Mouse (Mus musculus): ENCODE measurements around the gene Heatr5a. TPM values are rescaled to one million over a fixed set of nuclear protein-coding genes. Genes with fewer than 3 reads are reported as not detected.

Gene Heatr5a
- polyA plus RNA-seq, 1 experiment from 2014 or later: 7.1 TPM

- H3K9me3 ChIP-seq (replicated peaks; ENCODE audit: control insufficient read depth, low read length, poor library complexity, severe bottlenecking): no peaks in the 10 kb centered on the region
- no peaks in the 10 kb centered on the region for H3K36me3 ChIP-seq (ENCODE audit: control insufficient read depth, insufficient read depth, low read length)
- H3K27me3 ChIP-seq (ENCODE audit: control insufficient read depth, insufficient read depth, low read depth, low read length): no peaks in the 10 kb centered on the region
- H3K9ac ChIP-seq (ENCODE audit: low read depth, low read length): no peak overlapping the region
- no peak overlapping the region for H3K4me3 ChIP-seq (ENCODE audit: low read depth, low read length)
- ATAC-seq: no peak
- WGBS: 92% methylated on average over 4 of the region's 4 CpGs
- no peak overlapping the region for H3K27ac ChIP-seq (ENCODE audit: low read length)
- no peak overlapping the region for H3K4me2 ChIP-seq (ENCODE audit: low read length)
- peaks cover under 1% of the 10 kb centered on the region; the same call in 1 of the 2 replicates for H3K4me1 ChIP-seq (ENCODE audit: control insufficient read depth, insufficient read depth, low read length)
Observed at GRCm38 (mm10) chr12:51850339-51850738, 120.8 kb downstream of the Heatr5a start.

DNA sequence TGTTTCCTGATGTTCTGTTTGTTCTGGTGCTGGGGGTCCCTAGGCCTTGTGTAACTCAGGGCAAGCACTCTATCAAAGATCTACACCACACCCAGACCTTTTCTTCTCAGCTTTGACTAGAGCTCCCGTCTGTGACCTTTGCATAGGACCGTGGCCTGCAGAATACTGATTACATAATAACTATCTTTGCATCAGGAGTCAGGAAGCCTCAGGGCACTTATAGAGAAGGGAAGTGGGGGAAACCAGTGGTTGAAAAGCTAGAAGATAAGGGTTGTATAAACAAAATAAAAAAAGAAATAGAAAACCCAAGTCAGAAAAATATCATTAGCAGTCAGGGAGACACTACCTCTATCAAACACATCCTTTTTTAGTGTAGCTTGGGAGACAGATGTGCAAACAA, 121.2 kb downstream of the Heatr5a start:
- Histone ChIP-seq H3K4me2 (ENCODE audit: low read length) (no peak overlapping the region), H3K9ac (ENCODE audit: low read depth, low read length) (no peak overlapping the region), H3K9me3 (replicated peaks; ENCODE audit: control insufficient read depth, low read length, poor library complexity, severe bottlenecking) (no peaks in the 10 kb centered on the region), H3K4me1 (ENCODE audit: control insufficient read depth, insufficient read depth, low read length) (peaks cover 3% of the 10 kb centered on the region; the same call in 1 of the 2 replicates), H3K27me3 (ENCODE audit: control insufficient read depth, insufficient read depth, low read depth, low read length) (no peaks in the 10 kb centered on the region), H3K4me3 (ENCODE audit: low read depth, low read length) (no peak overlapping the region), H3K36me3 (ENCODE audit: control insufficient read depth, insufficient read depth, low read length) (no peaks in the 10 kb centered on the region), H3K27ac (ENCODE audit: low read length) (no peak overlapping the region)
- no peak for ATAC-seq
- WGBS: 97% methylated on average over 2 of the region's 2 CpGs

DNA sequence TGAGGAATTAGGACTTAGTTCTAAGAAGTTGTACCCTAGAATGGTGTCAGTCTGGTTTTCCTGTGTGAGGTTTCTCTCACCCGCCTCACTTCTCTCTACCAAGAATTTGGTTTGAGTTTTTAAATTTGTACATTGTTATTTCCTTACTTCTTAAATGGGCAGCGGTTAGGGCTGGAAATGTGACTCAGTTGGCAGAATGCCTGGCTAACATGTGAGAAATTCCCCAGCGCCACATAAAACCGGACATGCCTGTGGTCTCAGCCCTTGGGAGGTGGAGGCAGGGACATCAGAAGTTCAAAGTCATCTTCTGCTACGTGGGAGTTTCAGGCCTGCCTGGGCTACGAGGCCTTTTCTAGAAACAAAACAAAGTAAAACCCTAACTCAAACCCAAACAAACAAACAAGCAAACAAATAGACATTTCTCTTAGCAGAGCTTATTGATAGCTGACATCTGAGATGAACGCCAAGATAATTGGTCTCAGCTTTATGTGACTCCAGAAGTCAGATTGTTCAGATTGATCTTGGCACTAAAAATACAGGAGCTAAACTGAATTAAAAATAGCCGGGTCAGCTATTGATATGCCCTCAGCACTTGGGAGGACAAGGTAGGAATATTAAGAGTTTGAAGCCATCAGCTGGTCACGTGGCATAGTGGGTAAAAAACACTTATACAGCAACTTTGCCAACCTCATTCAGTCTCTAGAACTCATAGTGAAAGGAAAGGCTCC, 123.0 kb downstream of the Heatr5a start:
- peaks cover 11% of the 10 kb centered on the region for H3K4me1 ChIP-seq (ENCODE audit: control insufficient read depth, insufficient read depth, low read length)
- ATAC-seq: no peak
- H3K27me3 ChIP-seq (ENCODE audit: control insufficient read depth, insufficient read depth, low read depth, low read length): no peaks in the 10 kb centered on the region
- H3K9me3 ChIP-seq (replicated peaks; ENCODE audit: control insufficient read depth, low read length, poor library complexity, severe bottlenecking): no peaks in the 10 kb centered on the region
- H3K36me3 ChIP-seq (ENCODE audit: control insufficient read depth, insufficient read depth, low read length): no peaks in the 10 kb centered on the region
- H3K4me2 ChIP-seq (ENCODE audit: low read length): no peak overlapping the region
- 86% methylated on average over 9 of the region's 9 CpGs for WGBS
- H3K4me3 ChIP-seq (ENCODE audit: low read depth, low read length): no peak overlapping the region
- no peak overlapping the region for H3K27ac ChIP-seq (ENCODE audit: low read length)
- no peak overlapping the region for H3K9ac ChIP-seq (ENCODE audit: low read depth, low read length)

DNA sequence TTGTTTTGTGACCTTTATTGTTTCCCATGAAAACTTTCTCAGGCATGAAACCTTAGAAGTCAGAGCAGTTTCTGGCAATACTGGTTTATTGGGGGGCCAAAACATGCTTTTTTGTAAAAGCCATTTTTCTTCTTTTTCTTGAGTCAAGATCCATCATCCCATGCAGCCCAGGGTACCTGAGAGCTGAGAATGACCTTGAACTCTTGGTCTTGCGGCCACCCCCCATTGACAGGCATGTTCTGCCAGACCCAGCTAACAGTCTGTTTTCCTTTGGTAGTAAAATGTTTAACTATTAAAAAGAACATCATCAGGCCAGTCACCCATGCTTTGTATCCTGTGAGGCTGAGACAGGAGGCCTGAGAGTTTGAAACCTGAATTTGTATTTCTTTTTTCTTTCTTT, 125.9 kb downstream of the Heatr5a start:
- Histone ChIP-seq H3K4me3 (ENCODE audit: low read depth, low read length) (peak overlapping the region; percentile 55), H3K9ac (ENCODE audit: low read depth, low read length) (no peak overlapping the region), H3K4me2 (ENCODE audit: low read length) (peak overlapping the region; percentile 77), H3K36me3 (ENCODE audit: control insufficient read depth, insufficient read depth, low read length) (no peaks in the 10 kb centered on the region), H3K4me1 (ENCODE audit: control insufficient read depth, insufficient read depth, low read length) (peaks cover 11% of the 10 kb centered on the region), H3K27ac (ENCODE audit: low read length) (no peak overlapping the region), H3K9me3 (replicated peaks; ENCODE audit: control insufficient read depth, low read length, poor library complexity, severe bottlenecking) (no peaks in the 10 kb centered on the region), H3K27me3 (ENCODE audit: control insufficient read depth, insufficient read depth, low read depth, low read length) (no peaks in the 10 kb centered on the region)
- ATAC-seq: peak; percentile 49
- 43% methylated on average over 1 of the region's 1 CpGs for WGBS

DNA sequence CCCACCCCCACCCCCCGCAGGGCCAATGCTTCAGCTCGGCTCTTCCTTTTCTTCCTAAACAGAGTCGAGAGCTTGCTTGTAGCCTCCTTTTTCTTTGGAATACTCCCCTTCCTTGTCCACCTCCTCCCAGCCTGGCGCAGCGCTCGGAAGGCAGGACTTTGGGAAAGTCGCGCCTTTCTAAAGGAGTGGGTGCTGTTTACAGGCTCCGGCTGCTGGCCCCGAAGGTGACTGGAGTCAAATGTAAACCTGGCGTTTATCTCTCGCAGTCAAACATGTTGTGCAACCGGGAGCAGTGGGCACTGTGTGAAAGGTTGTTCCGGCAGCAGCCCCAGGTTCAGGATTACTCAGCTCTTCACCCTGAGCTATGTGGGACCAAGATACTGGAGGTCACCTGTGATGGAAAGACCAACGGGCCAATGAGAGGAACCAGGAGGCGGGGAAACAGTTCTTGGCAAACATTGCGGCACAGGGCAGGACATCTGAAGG, 126.3 kb downstream of the Heatr5a start:
- Histone ChIP-seq H3K4me1 (ENCODE audit: control insufficient read depth, insufficient read depth, low read length) (peaks cover 11% of the 10 kb centered on the region), H3K9me3 (replicated peaks; ENCODE audit: control insufficient read depth, low read length, poor library complexity, severe bottlenecking) (no peaks in the 10 kb centered on the region), H3K27me3 (ENCODE audit: control insufficient read depth, insufficient read depth, low read depth, low read length) (no peaks in the 10 kb centered on the region), H3K4me3 (ENCODE audit: low read depth, low read length) (peak overlapping the region; percentile 55), H3K9ac (ENCODE audit: low read depth, low read length) (peak overlapping the region; percentile 64), H3K27ac (ENCODE audit: low read length) (peak overlapping the region; percentile 72), H3K36me3 (ENCODE audit: control insufficient read depth, insufficient read depth, low read length) (no peaks in the 10 kb centered on the region), H3K4me2 (ENCODE audit: low read length) (peak overlapping the region; percentile 77)
- under 1% methylated on average over 17 of the region's 17 CpGs for WGBS
- peak; percentile 97 for ATAC-seq

GRCm38 (mm10) chr12:51843576-51844520, 127.3 kb downstream of the Heatr5a start:
- H3K36me3 ChIP-seq (ENCODE audit: control insufficient read depth, insufficient read depth, low read length): no peaks in the 10 kb centered on the region
- no peak for ATAC-seq
- H3K9me3 ChIP-seq (replicated peaks; ENCODE audit: control insufficient read depth, low read length, poor library complexity, severe bottlenecking): no peaks in the 10 kb centered on the region
- H3K9ac ChIP-seq (ENCODE audit: low read depth, low read length): no peak overlapping the region
- H3K4me3 ChIP-seq (ENCODE audit: low read depth, low read length): peak overlapping the region; percentile 55
- no peaks in the 10 kb centered on the region for H3K27me3 ChIP-seq (ENCODE audit: control insufficient read depth, insufficient read depth, low read depth, low read length)
- WGBS: 29% methylated on average over 15 of the region's 15 CpGs
- peaks cover 11% of the 10 kb centered on the region for H3K4me1 ChIP-seq (ENCODE audit: control insufficient read depth, insufficient read depth, low read length)
- H3K27ac ChIP-seq (ENCODE audit: low read length): no peak overlapping the region; the same call in 1 of the 2 replicates
- peak overlapping the region; percentile 77 for H3K4me2 ChIP-seq (ENCODE audit: low read length)

DNA sequence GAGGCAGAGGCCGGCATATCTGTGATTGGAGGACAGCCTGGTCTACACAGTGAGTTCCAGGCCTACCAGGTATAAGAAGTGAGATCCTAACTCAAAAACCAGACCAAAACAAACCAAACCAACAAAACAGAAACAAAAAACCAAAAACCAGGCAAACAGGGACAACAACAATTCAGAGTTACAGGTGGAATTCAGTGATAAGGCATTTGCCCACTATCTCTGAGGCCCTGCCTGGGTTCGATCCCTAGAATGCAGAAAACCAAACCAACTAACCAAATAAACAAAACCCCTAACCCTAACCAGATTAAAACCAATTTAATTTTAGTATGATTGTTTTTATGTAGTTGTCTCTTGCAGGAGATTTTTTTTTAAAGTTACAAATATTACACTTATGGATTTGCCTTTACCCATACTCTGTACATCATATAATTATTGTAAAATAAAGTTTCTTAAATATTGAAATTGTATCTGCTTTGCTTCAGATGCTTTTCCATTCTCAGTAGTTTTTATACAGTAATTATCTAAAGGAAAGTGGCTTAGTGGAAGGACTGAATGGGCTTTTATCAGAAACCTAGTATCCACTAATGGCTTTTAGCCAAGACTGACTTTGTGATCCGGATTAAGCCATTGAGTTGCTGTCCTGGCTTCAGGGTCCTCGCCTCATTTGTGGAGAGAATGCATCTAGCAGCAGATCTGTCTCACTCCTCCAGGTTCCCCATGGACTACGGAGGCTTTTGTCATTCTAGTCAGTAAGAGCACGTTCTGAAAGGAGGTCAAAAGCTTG, 128.8 kb downstream of the Heatr5a start:
- 37% methylated on average over 6 of the region's 6 CpGs for WGBS

DNA sequence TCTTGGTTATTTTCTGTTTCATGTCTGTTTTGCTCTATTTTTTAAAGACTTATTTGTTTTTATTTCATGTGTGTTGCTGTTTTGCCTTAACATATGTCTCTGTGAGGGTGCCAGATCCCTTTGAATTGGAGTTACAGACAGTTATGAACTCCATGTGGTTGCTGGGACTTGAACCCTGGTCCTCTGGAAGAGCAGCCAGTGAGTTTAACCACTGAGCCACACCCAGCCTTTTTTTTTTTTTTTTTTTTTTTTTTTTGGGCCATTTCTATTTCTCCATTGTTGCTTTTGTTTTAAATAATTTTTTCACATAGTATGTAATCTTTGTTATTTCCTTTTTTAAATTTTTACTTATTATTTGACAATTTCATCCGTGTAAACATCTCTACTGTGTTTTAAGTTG, 131.3 kb downstream of the Heatr5a start:
- Histone ChIP-seq H3K27ac (ENCODE audit: low read length) (no peak overlapping the region), H3K9me3 (replicated peaks; ENCODE audit: control insufficient read depth, low read length, poor library complexity, severe bottlenecking) (no peaks in the 10 kb centered on the region), H3K4me2 (ENCODE audit: low read length) (no peak overlapping the region), H3K9ac (ENCODE audit: low read depth, low read length) (no peak overlapping the region), H3K4me1 (ENCODE audit: control insufficient read depth, insufficient read depth, low read length) (peaks cover 8% of the 10 kb centered on the region), H3K27me3 (ENCODE audit: control insufficient read depth, insufficient read depth, low read depth, low read length) (no peaks in the 10 kb centered on the region), H3K36me3 (ENCODE audit: control insufficient read depth, insufficient read depth, low read length) (no peaks in the 10 kb centered on the region), H3K4me3 (ENCODE audit: low read depth, low read length) (no peak overlapping the region)
- 95% methylated on average over 1 of the region's 1 CpGs for WGBS
- no peak for ATAC-seq

More for the DNA sequence above, 128.8 kb downstream of the Heatr5a start:
- Histone ChIP-seq H3K4me2 (ENCODE audit: low read length) (no peak overlapping the region), H3K36me3 (ENCODE audit: control insufficient read depth, insufficient read depth, low read length) (no peaks in the 10 kb centered on the region), H3K27me3 (ENCODE audit: control insufficient read depth, insufficient read depth, low read depth, low read length) (no peaks in the 10 kb centered on the region), H3K9ac (ENCODE audit: low read depth, low read length) (no peak overlapping the region), H3K9me3 (replicated peaks; ENCODE audit: control insufficient read depth, low read length, poor library complexity, severe bottlenecking) (no peaks in the 10 kb centered on the region), H3K4me3 (ENCODE audit: low read depth, low read length) (no peak overlapping the region), H3K27ac (ENCODE audit: low read length) (no peak overlapping the region), H3K4me1 (ENCODE audit: control insufficient read depth, insufficient read depth, low read length) (peaks cover 11% of the 10 kb centered on the region)
- no peak for ATAC-seq

Measured in midbrain, embryonic 16.5 days (tissue).